Mouse (Mus musculus): ENCODE measurements around the gene Mybph.

GRCm38 (mm10) chr1:134221172-134221571, 27.9 kb downstream of the Mybph start:
- TF ChIP-seq MAX (IDR thresholded peaks at IDR 0.05; ENCODE audit: low read length) (no peak), CTCF (IDR thresholded peaks at IDR 0.05 in 2 of 3, conservative IDR thresholded peaks at IDR 0.05 in 1 of 3; ENCODE audit: control insufficient read depth in 1 of 3, insufficient read depth in 1 of 3, low read depth in 2 of 3, low read length in 3 of 3, poor library complexity in 1 of 3, severe bottlenecking in 1 of 3) (no peak), CHD2 (IDR thresholded peaks at IDR 0.05; ENCODE audit: low read length) (no peak), NELFE (IDR thresholded peaks at IDR 0.05; ENCODE audit: low read depth, low read length) (no peak), EP300 (IDR thresholded peaks at IDR 0.05; ENCODE audit: low read depth in 1 of 2, low read length in 2 of 2) (no peak), MAFK (IDR thresholded peaks at IDR 0.05; ENCODE audit: borderline replicate concordance, low read depth, low read length) (no peak), CHD1 (IDR thresholded peaks at IDR 0.05; ENCODE audit: low read depth, low read length) (no peak), BHLHE40 (IDR thresholded peaks at IDR 0.05; ENCODE audit: borderline replicate concordance, low read depth, low read length) (no peak), POLR2A (IDR thresholded peaks at IDR 0.05; ENCODE audit: control insufficient read depth in 1 of 2, insufficient read depth in 1 of 2, low read depth in 1 of 2, low read length in 2 of 2, poor library complexity in 1 of 2) (no peak), GATA1 (IDR thresholded peaks at IDR 0.05; ENCODE audit: low read depth, low read length) (no peak), UBTF (IDR thresholded peaks at IDR 0.05; ENCODE audit: borderline replicate concordance, insufficient read depth, low read depth, low read length) (no peak), ZNF384 (IDR thresholded peaks at IDR 0.05; ENCODE audit: low read depth, low read length) (no peak), NRF1 (IDR thresholded peaks at IDR 0.05; ENCODE audit: insufficient read depth, low read depth, low read length, poor library complexity, severe bottlenecking) (no peak)
